Mouse (Mus musculus) granulocyte monocyte progenitor cell, adult 5-6 weeks (primary cell): ENCODE measurements around the gene Ttc39a. TPM values are rescaled to one million over a fixed set of nuclear protein-coding genes. Genes with fewer than 3 reads are reported as not detected.
A peak's percentile ranks its signal among the peaks of the same experiment; 100 is the strongest.
"Not testable (repeated sequence)": the region's sequence is repeated elsewhere in the genome, so short reads cannot be mapped to it uniquely, and the experiment has no call there.

ENCODE experiments used
- ATAC-seq: replicated peaks from 2 replicates; pipeline ENCODE4 v1.8.0; 2016; ENCODE audit warnings: mild to moderate bottlenecking, moderate TSS enrichment, inconsistent platforms; ENCODE audit not compliant: poor library complexity, severe bottlenecking
- total RNA-seq, 2 experiments: library from RNA; stranded (forward) in 1 of 2; stranded (reverse) in 1 of 2; fragments of 200-712, 200-1000 nt in 1 of 2; fragments of >200 nt in 1 of 2; fragmentation: Nextera tagmentation in 1 of 2; gene quantifications; 2 replicates each; pipeline ENCODE4 v1.2.3; 2014 to 2017

The Ttc39a gene
- not detected in 2 replicates for total RNA-seq (2014; fragmentation: Nextera tagmentation)
- total RNA-seq (2017), result 0.72 and 2.4 TPM in 2 replicates

GRCm38 (mm10) chr4:109406486-109407175, at the start of gene Ttc39a:
TSS of gene Ttc39a (plus strand) at chr4:109406623.
- ATAC-seq, result peak; percentile 66

- ATAC-seq, result no peak
Measured at GRCm38 (mm10) chr4:109378107-109378506, 28.3 kb upstream of the Ttc39a start.

GRCm38 (mm10) chr4:109382457-109382856, 24.0 kb upstream of the Ttc39a start:
- no peak; the same call in 1 of the 2 replicates for ATAC-seq

- no peak for ATAC-seq
Measured at GRCm38 (mm10) chr4:109385599-109385998, 20.8 kb upstream of the Ttc39a start.

- ATAC-seq, result peak; percentile 33; the same call in 1 of the 2 replicates
Measured at GRCm38 (mm10) chr4:109393229-109393779, 13.1 kb upstream of the Ttc39a start.

- ATAC-seq, result peak; percentile 35
Measured at GRCm38 (mm10) chr4:109393902-109394301, 12.5 kb upstream of the Ttc39a start.

GRCm38 (mm10) chr4:109394314-109395074, 11.9 kb upstream of the Ttc39a start:
- peak; percentile 66 for ATAC-seq

GRCm38 (mm10) chr4:109400366-109400980, 6.0 kb upstream of the Ttc39a start:
- ATAC-seq, result no peak

- no peak for ATAC-seq
Measured at GRCm38 (mm10) chr4:109401176-109401689, 5.2 kb upstream of the Ttc39a start.

GRCm38 (mm10) chr4:109404908-109405307, 1.5 kb upstream of the Ttc39a start:
- ATAC-seq, result not testable (repeated sequence)

- ATAC-seq, result no peak
Measured at GRCm38 (mm10) chr4:109405415-109405814, 1.0 kb upstream of the Ttc39a start.

- peak; percentile 87 for ATAC-seq
Measured at GRCm38 (mm10) chr4:109406054-109406485, 353 bp upstream of the Ttc39a start.

GRCm38 (mm10) chr4:109407176-109407520, 725 bp downstream of the Ttc39a start:
- peak; percentile 22 for ATAC-seq

GRCm38 (mm10) chr4:109407701-109408485, 1.5 kb downstream of the Ttc39a start:
- no peak for ATAC-seq

GRCm38 (mm10) chr4:109410681-109411376, 4.4 kb downstream of the Ttc39a start:
- ATAC-seq, result no peak

GRCm38 (mm10) chr4:109411377-109411967, 5.0 kb downstream of the Ttc39a start:
- no peak for ATAC-seq

- no peak for ATAC-seq
Measured at GRCm38 (mm10) chr4:109412233-109412632, 5.8 kb downstream of the Ttc39a start.

GRCm38 (mm10) chr4:109417998-109418397, 11.6 kb downstream of the Ttc39a start:
- 0 out of 2 replicates have a peak, but pooled peaks have one; percentile 21 for ATAC-seq

- peak; percentile 90 for ATAC-seq
Measured at GRCm38 (mm10) chr4:109419017-109419416, 12.6 kb downstream of the Ttc39a start.
